Mouse (Mus musculus): ENCODE measurements around the gene Igsf3. TPM values are rescaled to one million over a fixed set of nuclear protein-coding genes. Genes with fewer than 3 reads are reported as not detected.
"Not testable (repeated sequence)": the region's sequence is repeated elsewhere in the genome, so short reads cannot be mapped to it uniquely, and the experiment has no call there.

Gene Igsf3
- polyA plus RNA-seq, 1 experiment from 2014 or later, result 40.5 TPM

- no peak overlapping the region for H3K4me3 ChIP-seq (ENCODE audit: low read length)
- 32% methylated on average over 20 of the region's 20 CpGs for WGBS
- no peak for ATAC-seq (ENCODE audit: low read depth)
- H3K9me3 ChIP-seq (ENCODE audit: control insufficient read depth, low read length), result no peaks in the 10 kb centered on the region
- no peak overlapping the region for H3K9ac ChIP-seq (ENCODE audit: low read length)
- H3K4me2 ChIP-seq (ENCODE audit: low read depth, low read length), result peak overlapping the region; percentile 5
- no peaks in the 10 kb centered on the region for H3K27me3 ChIP-seq (ENCODE audit: control insufficient read depth, insufficient read depth, low read depth, low read length)
- H3K36me3 ChIP-seq (ENCODE audit: control insufficient read depth, insufficient read depth, low read length), result no peaks in the 10 kb centered on the region
- H3K27ac ChIP-seq (ENCODE audit: low read length), result peak overlapping the region; percentile 85
- H3K4me1 ChIP-seq (replicated peaks; ENCODE audit: control insufficient read depth, insufficient read depth, low read length), result peaks cover 67% of the 10 kb centered on the region
These were observed 32.3 kb downstream of the Igsf3 start for GRCm38 (mm10) chr3:101408953-101409750.

GRCm38 (mm10) chr3:101410202-101410601, 33.3 kb downstream of the Igsf3 start:
- H3K4me1 ChIP-seq (replicated peaks; ENCODE audit: control insufficient read depth, insufficient read depth, low read length), result peaks cover 56% of the 10 kb centered on the region
- H3K9me3 ChIP-seq (ENCODE audit: control insufficient read depth, low read length), result no peaks in the 10 kb centered on the region
- WGBS, result 33% methylated on average over 2 of the region's 2 CpGs
- peak overlapping the region; percentile 20 for H3K27ac ChIP-seq (ENCODE audit: low read length)
- H3K27me3 ChIP-seq (ENCODE audit: control insufficient read depth, insufficient read depth, low read depth, low read length), result no peaks in the 10 kb centered on the region
- ATAC-seq (ENCODE audit: low read depth), result no peak
- no peak overlapping the region for H3K9ac ChIP-seq (ENCODE audit: low read length)
- H3K4me3 ChIP-seq (ENCODE audit: low read length), result no peak overlapping the region
- H3K4me2 ChIP-seq (ENCODE audit: low read depth, low read length), result no peak overlapping the region
- no peaks in the 10 kb centered on the region for H3K36me3 ChIP-seq (ENCODE audit: control insufficient read depth, insufficient read depth, low read length)

DNA sequence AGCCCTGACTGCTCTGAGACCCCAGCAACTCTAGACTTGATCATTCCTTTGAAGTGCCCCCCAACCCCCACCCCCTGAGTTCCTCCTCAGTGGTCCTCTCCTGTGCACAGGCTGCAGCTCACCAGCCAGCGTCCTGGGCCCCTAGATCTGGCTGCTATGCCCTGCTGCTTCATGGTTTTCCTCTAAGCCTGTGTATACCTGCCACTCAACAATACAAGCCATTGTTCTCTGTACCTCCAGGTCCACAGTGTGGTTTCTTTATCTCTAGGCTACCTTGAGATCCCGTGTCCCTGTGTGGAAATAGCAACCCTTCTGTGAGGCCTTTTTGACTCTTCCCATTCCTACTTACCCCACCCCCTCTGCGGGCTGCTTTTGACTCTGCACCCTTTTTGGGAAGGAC, 33.9 kb downstream of the Igsf3 start:
- Histone ChIP-seq H3K4me1 (replicated peaks; ENCODE audit: control insufficient read depth, insufficient read depth, low read length) (peaks cover 53% of the 10 kb centered on the region), H3K27ac (ENCODE audit: low read length) (peak overlapping the region; percentile 23; the same call in 1 of the 2 replicates), H3K4me3 (ENCODE audit: low read length) (no peak overlapping the region), H3K27me3 (ENCODE audit: control insufficient read depth, insufficient read depth, low read depth, low read length) (no peaks in the 10 kb centered on the region), H3K9ac (ENCODE audit: low read length) (no peak overlapping the region), H3K4me2 (ENCODE audit: low read depth, low read length) (no peak overlapping the region), H3K9me3 (ENCODE audit: control insufficient read depth, low read length) (no peaks in the 10 kb centered on the region), H3K36me3 (ENCODE audit: control insufficient read depth, insufficient read depth, low read length) (no peaks in the 10 kb centered on the region)
- 51% methylated on average over 3 of the region's 3 CpGs for WGBS
- ATAC-seq (ENCODE audit: low read depth), result 0 out of 2 replicates have a peak, but pooled peaks have one; percentile 7

DNA sequence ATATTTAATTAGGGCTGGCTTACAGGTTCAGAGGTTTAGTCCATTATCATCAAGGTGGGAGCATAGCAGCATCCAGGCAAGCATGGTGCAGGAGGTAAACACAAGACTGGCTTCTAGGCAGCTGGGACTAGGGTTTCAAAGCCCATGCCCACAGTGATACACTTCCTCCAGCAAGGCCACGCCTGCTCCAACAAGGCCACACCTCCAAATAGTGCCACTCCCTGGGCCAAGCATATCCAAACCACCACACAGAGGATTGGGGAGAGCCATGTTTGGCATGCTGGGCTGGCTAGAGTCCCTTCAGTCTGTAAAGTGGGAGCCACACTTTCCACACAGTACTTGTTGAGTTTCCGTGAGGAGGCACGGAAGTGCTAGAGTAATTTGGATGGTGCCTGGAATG, 34.7 kb downstream of the Igsf3 start:
- WGBS, result 72% methylated on average over 3 of the region's 3 CpGs
- Histone ChIP-seq H3K4me1 (replicated peaks; ENCODE audit: control insufficient read depth, insufficient read depth, low read length) (peaks cover 44% of the 10 kb centered on the region), H3K27ac (ENCODE audit: low read length) (no peak overlapping the region)

GRCm38 (mm10) chr3:101412115-101412514, 35.2 kb downstream of the Igsf3 start:
- WGBS, result 76% methylated on average over 6 of the region's 6 CpGs
- Histone ChIP-seq H3K9ac (ENCODE audit: low read length) (no peak overlapping the region), H3K27me3 (ENCODE audit: control insufficient read depth, insufficient read depth, low read depth, low read length) (no peaks in the 10 kb centered on the region), H3K9me3 (ENCODE audit: control insufficient read depth, low read length) (no peaks in the 10 kb centered on the region), H3K4me1 (replicated peaks; ENCODE audit: control insufficient read depth, insufficient read depth, low read length) (peaks cover 41% of the 10 kb centered on the region), H3K4me2 (ENCODE audit: low read depth, low read length) (no peak overlapping the region), H3K36me3 (ENCODE audit: control insufficient read depth, insufficient read depth, low read length) (no peaks in the 10 kb centered on the region), H3K27ac (ENCODE audit: low read length) (no peak overlapping the region), H3K4me3 (ENCODE audit: low read length) (no peak overlapping the region)
- no peak for ATAC-seq (ENCODE audit: low read depth)

More for the DNA sequence above, 34.7 kb downstream of the Igsf3 start:
- H3K9ac ChIP-seq (ENCODE audit: low read length), result no peak overlapping the region
- H3K9me3 ChIP-seq (ENCODE audit: control insufficient read depth, low read length), result no peaks in the 10 kb centered on the region
- H3K4me3 ChIP-seq (ENCODE audit: low read length), result no peak overlapping the region
- no peak overlapping the region for H3K4me2 ChIP-seq (ENCODE audit: low read depth, low read length)
- H3K36me3 ChIP-seq (ENCODE audit: control insufficient read depth, insufficient read depth, low read length), result no peaks in the 10 kb centered on the region
- no peaks in the 10 kb centered on the region for H3K27me3 ChIP-seq (ENCODE audit: control insufficient read depth, insufficient read depth, low read depth, low read length)
- peak; percentile 29; the same call in 1 of the 2 replicates for ATAC-seq (ENCODE audit: low read depth)

DNA sequence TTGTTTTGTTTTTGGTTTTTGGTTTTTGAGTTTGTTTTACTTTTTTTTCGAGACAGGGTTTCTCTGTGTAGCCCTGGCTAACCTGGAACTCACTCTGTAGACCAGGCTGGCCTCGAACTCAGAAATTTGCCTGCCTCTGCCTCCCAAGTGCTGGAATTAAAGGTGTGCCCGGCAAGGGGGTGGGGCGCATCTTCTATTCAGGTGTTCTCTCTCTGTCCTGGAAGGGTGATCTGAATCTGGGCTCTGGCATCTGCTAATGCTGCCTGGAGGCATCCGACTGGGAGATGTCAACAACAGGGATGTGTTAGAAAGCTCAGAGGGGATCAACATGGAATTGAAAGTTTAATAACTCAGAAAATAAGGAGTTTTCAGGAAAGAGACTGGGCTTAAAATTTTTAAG, 36.1 kb downstream of the Igsf3 start:
- not testable (repeated sequence) for H3K9me3 ChIP-seq (ENCODE audit: control insufficient read depth, low read length); H3K27me3 ChIP-seq (ENCODE audit: control insufficient read depth, insufficient read depth, low read depth, low read length); ATAC-seq (ENCODE audit: low read depth); H3K36me3 ChIP-seq (ENCODE audit: control insufficient read depth, insufficient read depth, low read length); H3K27ac ChIP-seq (ENCODE audit: low read length); H3K4me2 ChIP-seq (ENCODE audit: low read depth, low read length); H3K9ac ChIP-seq (ENCODE audit: low read length); H3K4me3 ChIP-seq (ENCODE audit: low read length)
- WGBS, result 92% methylated on average over 5 of the region's 5 CpGs
- peaks cover 36% of the 10 kb centered on the region for H3K4me1 ChIP-seq (replicated peaks; ENCODE audit: control insufficient read depth, insufficient read depth, low read length)

- no peaks in the 10 kb centered on the region for H3K36me3 ChIP-seq (ENCODE audit: control insufficient read depth, insufficient read depth, low read length)
- H3K4me3 ChIP-seq (ENCODE audit: low read length), result no peak overlapping the region
- H3K4me1 ChIP-seq (replicated peaks; ENCODE audit: control insufficient read depth, insufficient read depth, low read length), result peaks cover 4% of the 10 kb centered on the region
- H3K9me3 ChIP-seq (ENCODE audit: control insufficient read depth, low read length), result no peaks in the 10 kb centered on the region
- no peak overlapping the region for H3K27ac ChIP-seq (ENCODE audit: low read length)
- H3K9ac ChIP-seq (ENCODE audit: low read length), result no peak overlapping the region
- no peak overlapping the region for H3K4me2 ChIP-seq (ENCODE audit: low read depth, low read length)
- no peak for ATAC-seq (ENCODE audit: low read depth)
- 49% methylated on average over 18 of the region's 18 CpGs for WGBS
- H3K27me3 ChIP-seq (ENCODE audit: control insufficient read depth, insufficient read depth, low read depth, low read length), result no peaks in the 10 kb centered on the region
These were observed 42.1 kb downstream of the Igsf3 start for GRCm38 (mm10) chr3:101418740-101419652.

GRCm38 (mm10) chr3:101419653-101419994, 42.7 kb downstream of the Igsf3 start:
- no peak overlapping the region for H3K9ac ChIP-seq (ENCODE audit: low read length)
- H3K9me3 ChIP-seq (ENCODE audit: control insufficient read depth, low read length), result no peaks in the 10 kb centered on the region
- peaks cover 10% of the 10 kb centered on the region for H3K4me1 ChIP-seq (replicated peaks; ENCODE audit: control insufficient read depth, insufficient read depth, low read length)
- 34% methylated on average over 10 of the region's 10 CpGs for WGBS
- no peak overlapping the region for H3K4me2 ChIP-seq (ENCODE audit: low read depth, low read length)
- no peaks in the 10 kb centered on the region for H3K36me3 ChIP-seq (ENCODE audit: control insufficient read depth, insufficient read depth, low read length)
- ATAC-seq (ENCODE audit: low read depth), result no peak
- H3K4me3 ChIP-seq (ENCODE audit: low read length), result no peak overlapping the region
- no peak overlapping the region for H3K27ac ChIP-seq (ENCODE audit: low read length)
- no peaks in the 10 kb centered on the region for H3K27me3 ChIP-seq (ENCODE audit: control insufficient read depth, insufficient read depth, low read depth, low read length)

DNA sequence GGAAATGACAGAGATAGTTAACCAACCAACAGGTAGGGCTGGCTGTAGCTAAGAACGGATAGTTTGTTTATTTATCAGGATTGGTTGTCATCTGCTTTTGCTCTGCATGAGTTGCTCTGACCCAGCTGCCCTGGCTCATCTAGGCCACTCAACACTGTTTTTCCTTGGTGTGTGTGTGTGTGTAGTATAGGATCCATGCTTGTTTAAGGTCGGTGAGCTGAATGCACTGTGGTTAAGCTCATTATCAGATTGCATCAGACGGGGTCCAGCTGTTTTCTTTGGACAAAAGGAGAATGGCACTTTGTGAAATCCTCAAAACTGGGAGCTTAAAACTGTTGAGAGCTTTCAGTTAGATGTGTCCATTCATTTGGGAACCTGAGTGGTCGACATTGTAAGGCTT, 46.3 kb downstream of the Igsf3 start:
- 30% methylated on average over 4 of the region's 4 CpGs for WGBS
- peaks cover 12% of the 10 kb centered on the region for H3K4me1 ChIP-seq (replicated peaks; ENCODE audit: control insufficient read depth, insufficient read depth, low read length)
- peaks cover 8% of the 10 kb centered on the region for H3K36me3 ChIP-seq (ENCODE audit: control insufficient read depth, insufficient read depth, low read length)
- no peak overlapping the region for H3K4me2 ChIP-seq (ENCODE audit: low read depth, low read length)
- no peaks in the 10 kb centered on the region for H3K27me3 ChIP-seq (ENCODE audit: control insufficient read depth, insufficient read depth, low read depth, low read length)
- no peak overlapping the region for H3K4me3 ChIP-seq (ENCODE audit: low read length)
- H3K27ac ChIP-seq (ENCODE audit: low read length), result no peak overlapping the region
- H3K9ac ChIP-seq (ENCODE audit: low read length), result no peak overlapping the region
- ATAC-seq (ENCODE audit: low read depth), result no peak
- H3K9me3 ChIP-seq (ENCODE audit: control insufficient read depth, low read length), result no peaks in the 10 kb centered on the region
